Mouse (Mus musculus) limb, embryonic 12.5 days (tissue): ENCODE data around the gene Ipo11. TPM values are rescaled to one million over a fixed set of nuclear protein-coding genes. Genes with fewer than 3 reads are reported as not detected.
"Not testable (repeated sequence)": the region's sequence is repeated elsewhere in the genome, so short reads cannot be mapped to it uniquely, and the experiment has no call there.

Source experiments
- ATAC-seq: fragments of 200-750 bp; cut with Nextera tagmentation; 2 replicates; pipeline ENCODE4 v1.8.0; 2017; ENCODE audit warnings: low read depth, moderate TSS enrichment; ENCODE audit not compliant: insufficient number of reproducible peaks, insufficient read depth, low FRiP score, low TSS enrichment
- H3K27ac ChIP-seq: fragments of 300-500 bp; sonication (generic); 2 replicates; pipeline ENCODE4 v1.5.1; 2016; ENCODE audit warnings: mild to moderate bottlenecking, moderate library complexity
- H3K27me3 ChIP-seq: fragments of 300-500 bp; sonication (generic); 2 replicates; pipeline ENCODE4 v1.6.1; 2016; ENCODE audit warnings: mild to moderate bottlenecking, moderate library complexity
- H3K36me3 ChIP-seq: fragments of 300-500 bp; sonication (generic); 2 replicates; pipeline ENCODE4 v1.6.1; 2016; ENCODE audit warnings: mild to moderate bottlenecking, moderate library complexity
- H3K4me1 ChIP-seq: fragments of 300-500 bp; sonication (generic); replicated peaks from 2 replicates; pipeline ENCODE4 v1.6.1; 2016
- H3K4me2 ChIP-seq: fragments of 300-500 bp; sonication (generic); 2 replicates; pipeline ENCODE4 v1.6.1; 2016; ENCODE audit warnings: mild to moderate bottlenecking, moderate library complexity
- H3K4me3 ChIP-seq: fragments of 300-500 bp; sonication (generic); replicated peaks from 2 replicates; pipeline ENCODE4 v1.5.1; 2016; ENCODE audit warnings: mild to moderate bottlenecking
- H3K9ac ChIP-seq: fragments of 300-500 bp; sonication (generic); replicated peaks from 2 replicates; pipeline ENCODE4 v1.6.1; 2016; ENCODE audit warnings: mild to moderate bottlenecking, moderate library complexity
- H3K9me3 ChIP-seq: fragments of 300-500 bp; sonication (generic); 2 replicates; pipeline ENCODE4 v1.6.1; 2016; ENCODE audit warnings: mild to moderate bottlenecking, moderate library complexity
- WGBS: fragments of 180-500 bp; shearing (Covaris S2); methylation state at CpG from one replicate; pipeline ENCODE4 v1.1.7; 2016; 5-methylcytosine and 5-hydroxymethylcytosine counted together
- polyA plus RNA-seq: library from polyadenylated mRNA; unstranded; fragments of >200 nt; fragmentation: Nextera tagmentation; extraction: Ambion mirVana; gene quantifications from 2 replicates; pipeline ENCODE4 v1.2.1, GENCODE M21; 2016

Gene Ipo11
- polyA plus RNA-seq, 1 experiment from 2014 or later, result 59.0 TPM

GRCm38 (mm10) chr13:106941211-106941976, 4.6 kb upstream of the Ipo11 start:
- H3K4me1 ChIP-seq, result no peaks in the 10 kb centered on the region
- H3K36me3 ChIP-seq, result no peaks in the 10 kb centered on the region
- no peaks in the 10 kb centered on the region for H3K27me3 ChIP-seq
- no peaks in the 10 kb centered on the region for H3K9me3 ChIP-seq
- WGBS, result 23% methylated on average over 7 of the region's 7 CpGs
- H3K9ac ChIP-seq, result no peak overlapping the region
- no peak overlapping the region for H3K4me3 ChIP-seq
- no peak overlapping the region for H3K4me2 ChIP-seq
- no peak overlapping the region for H3K27ac ChIP-seq
- no peak for ATAC-seq

GRCm38 (mm10) chr13:106937138-106937472, 347 bp upstream of the Ipo11 start:
- peak; percentile 27; the same call in 1 of the 2 replicates for ATAC-seq
- Histone ChIP-seq H3K27ac (no peak overlapping the region), H3K4me3 (peak overlapping the region; percentile 98), H3K4me1 (peaks cover 7% of the 10 kb centered on the region), H3K4me2 (peak overlapping the region; percentile 64), H3K36me3 (no peaks in the 10 kb centered on the region), H3K27me3 (no peaks in the 10 kb centered on the region), H3K9ac (peak overlapping the region; percentile 92; the same call in 1 of the 2 replicates), H3K9me3 (no peaks in the 10 kb centered on the region)
- WGBS, result 28% methylated on average over 7 of the region's 7 CpGs

- peak overlapping the region; percentile 86 for H3K27ac ChIP-seq
- H3K4me1 ChIP-seq, result peaks cover 7% of the 10 kb centered on the region
- H3K36me3 ChIP-seq, result no peaks in the 10 kb centered on the region
- H3K9me3 ChIP-seq, result no peaks in the 10 kb centered on the region
- H3K4me2 ChIP-seq, result peak overlapping the region; percentile 64
- peak overlapping the region; percentile 98 for H3K4me3 ChIP-seq
- WGBS, result 10% methylated on average over 9 of the region's 9 CpGs
- ATAC-seq, result no peak
- no peaks in the 10 kb centered on the region for H3K27me3 ChIP-seq
- peak overlapping the region; percentile 92 for H3K9ac ChIP-seq
Observed at GRCm38 (mm10) chr13:106935871-106936255, 895 bp downstream of the Ipo11 start.

GRCm38 (mm10) chr13:106929201-106929600, 7.6 kb downstream of the Ipo11 start:
- Histone ChIP-seq H3K27ac (no peak overlapping the region), H3K4me3 (no peak overlapping the region), H3K4me1 (no peaks in the 10 kb centered on the region), H3K9me3 (peaks cover 12% of the 10 kb centered on the region), H3K4me2 (no peak overlapping the region), H3K36me3 (peaks cover 25% of the 10 kb centered on the region), H3K27me3 (no peaks in the 10 kb centered on the region), H3K9ac (no peak overlapping the region)
- WGBS, result 93% methylated on average over 2 of the region's 2 CpGs
- no peak for ATAC-seq

GRCm38 (mm10) chr13:106928296-106928695, 8.5 kb downstream of the Ipo11 start:
- no peak overlapping the region for H3K27ac ChIP-seq
- H3K9ac ChIP-seq, result no peak overlapping the region
- no peak overlapping the region for H3K4me3 ChIP-seq
- no peak overlapping the region for H3K4me2 ChIP-seq
- H3K4me1 ChIP-seq, result no peaks in the 10 kb centered on the region
- H3K27me3 ChIP-seq, result no peaks in the 10 kb centered on the region
- 91% methylated on average over 4 of the region's 4 CpGs for WGBS
- no peak for ATAC-seq
- peaks cover 30% of the 10 kb centered on the region for H3K36me3 ChIP-seq
- H3K9me3 ChIP-seq, result peaks cover 12% of the 10 kb centered on the region

GRCm38 (mm10) chr13:106925921-106926320, 10.8 kb downstream of the Ipo11 start:
- not testable (repeated sequence) for H3K9ac ChIP-seq, H3K4me3 ChIP-seq, H3K27me3 ChIP-seq, ATAC-seq, H3K27ac ChIP-seq, H3K4me1 ChIP-seq, H3K4me2 ChIP-seq
- WGBS, result 97% methylated on average over 3 of the region's 3 CpGs
- Histone ChIP-seq H3K9me3 (peaks cover 12% of the 10 kb centered on the region), H3K36me3 (peaks cover 50% of the 10 kb centered on the region)

- Histone ChIP-seq H3K4me2 (no peak overlapping the region), H3K27me3 (no peaks in the 10 kb centered on the region), H3K4me1 (no peaks in the 10 kb centered on the region), H3K36me3 (peaks cover 46% of the 10 kb centered on the region; the same call in 1 of the 2 replicates), H3K9me3 (no peaks in the 10 kb centered on the region), H3K27ac (no peak overlapping the region), H3K4me3 (no peak overlapping the region), H3K9ac (no peak overlapping the region)
- WGBS, result 90% methylated on average over 7 of the region's 7 CpGs
- ATAC-seq, result no peak
Observed at GRCm38 (mm10) chr13:106918322-106919050, 18.3 kb downstream of the Ipo11 start.

GRCm38 (mm10) chr13:106913125-106913736, 23.5 kb downstream of the Ipo11 start:
- no peaks in the 10 kb centered on the region for H3K27me3 ChIP-seq
- no peaks in the 10 kb centered on the region for H3K4me1 ChIP-seq
- no peak overlapping the region for H3K9ac ChIP-seq
- no peaks in the 10 kb centered on the region for H3K9me3 ChIP-seq
- no peak overlapping the region for H3K4me3 ChIP-seq
- WGBS, result 49% methylated on average over 3 of the region's 3 CpGs
- peaks cover 32% of the 10 kb centered on the region for H3K36me3 ChIP-seq
- no peak overlapping the region for H3K4me2 ChIP-seq
- H3K27ac ChIP-seq, result no peak overlapping the region
- no peak for ATAC-seq

- no peak overlapping the region for H3K27ac ChIP-seq
- 96% methylated on average over 10 of the region's 10 CpGs for WGBS
- no peak for ATAC-seq
- H3K4me3 ChIP-seq, result no peak overlapping the region
- no peaks in the 10 kb centered on the region for H3K27me3 ChIP-seq
- no peaks in the 10 kb centered on the region for H3K4me1 ChIP-seq
- no peak overlapping the region for H3K4me2 ChIP-seq
- H3K9ac ChIP-seq, result no peak overlapping the region
- no peaks in the 10 kb centered on the region for H3K9me3 ChIP-seq
- H3K36me3 ChIP-seq, result peaks cover 54% of the 10 kb centered on the region
Observed at GRCm38 (mm10) chr13:106910096-106910495, 26.7 kb downstream of the Ipo11 start.

GRCm38 (mm10) chr13:106907273-106907672, 29.5 kb downstream of the Ipo11 start:
- H3K27me3 ChIP-seq, result no peaks in the 10 kb centered on the region
- H3K36me3 ChIP-seq, result peaks cover 64% of the 10 kb centered on the region
- H3K9me3 ChIP-seq, result no peaks in the 10 kb centered on the region
- H3K4me1 ChIP-seq, result no peaks in the 10 kb centered on the region
- H3K4me2 ChIP-seq, result no peak overlapping the region
- 94% methylated on average over 4 of the region's 4 CpGs for whole genome bisulfite sequencing
- no peak overlapping the region for H3K9ac ChIP-seq
- no peak overlapping the region for H3K27ac ChIP-seq
- no peak overlapping the region for H3K4me3 ChIP-seq
- ATAC-seq, result no peak

GRCm38 (mm10) chr13:106905154-106905553, 31.6 kb downstream of the Ipo11 start:
- not testable (repeated sequence) for H3K4me1 ChIP-seq, ATAC-seq, H3K27ac ChIP-seq, H3K4me3 ChIP-seq, H3K9ac ChIP-seq, H3K9me3 ChIP-seq, H3K27me3 ChIP-seq, H3K4me2 ChIP-seq
- 89% methylated on average over 5 of the region's 6 CpGs for WGBS
- H3K36me3 ChIP-seq, result peaks cover 62% of the 10 kb centered on the region
